Mouse (Mus musculus): ENCODE data around the gene Tnfrsf14.

Tnfrsf14 gene

DNA sequence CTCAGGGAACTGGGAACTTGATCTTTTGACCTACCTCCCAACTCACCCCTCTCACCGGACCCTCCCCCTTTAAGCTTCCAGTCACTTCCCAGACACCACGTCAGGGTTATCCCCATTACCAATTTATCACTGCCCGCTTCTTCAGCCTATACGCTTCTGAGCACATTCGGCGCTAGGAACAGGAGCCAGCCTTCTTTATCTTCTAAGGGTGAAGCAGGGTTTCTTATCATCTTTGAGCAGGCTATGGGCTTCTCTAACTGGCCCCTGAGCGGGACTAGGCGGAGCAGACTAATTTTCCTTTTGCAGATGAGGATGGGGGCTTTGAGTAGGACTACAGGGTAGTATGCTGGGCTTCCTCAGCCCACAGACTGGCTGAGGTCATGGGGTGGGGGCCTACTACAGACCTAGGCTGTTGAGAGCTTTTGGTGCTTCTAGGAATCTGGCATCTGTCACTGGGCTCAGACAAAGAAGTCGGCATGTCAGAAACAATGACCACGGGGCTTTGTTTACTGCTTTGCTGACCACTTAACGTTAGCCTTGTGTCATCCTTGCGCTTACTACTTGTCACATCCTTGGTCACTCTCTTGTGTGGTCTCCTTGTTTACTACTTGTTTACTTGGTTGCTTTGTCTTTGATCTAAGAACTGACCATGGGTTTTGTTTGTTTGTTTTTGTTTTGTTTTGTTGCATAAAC lies at the start of gene Tnfrsf14:
TSS of gene Tnfrsf14 (minus strand) at position 169 of the 693 bp plus-strand sequence.
- DNase-seq (ENCODE audit: low spot score in 2 of 2), result no peak

GRCm38 (mm10) chr4:154974163-154974611 lies 45.8 kb upstream of the Tnfrsf14 start:
- no peak for DNase-seq (ENCODE audit: low spot score in 2 of 2)

- DNase-seq (ENCODE audit: low spot score in 2 of 2), result no peak
These were observed 44.2 kb upstream of the Tnfrsf14 start for GRCm38 (mm10) chr4:154972546-154972945.

GRCm38 (mm10) chr4:154967173-154967572 lies 38.8 kb upstream of the Tnfrsf14 start:
- DNase-seq (ENCODE audit: low spot score in 2 of 2), result peak; percentile 71 to 73

GRCm38 (mm10) chr4:154965856-154966255 lies 37.5 kb upstream of the Tnfrsf14 start:
- DNase-seq (ENCODE audit: low spot score in 2 of 2), result no peak

DNA sequence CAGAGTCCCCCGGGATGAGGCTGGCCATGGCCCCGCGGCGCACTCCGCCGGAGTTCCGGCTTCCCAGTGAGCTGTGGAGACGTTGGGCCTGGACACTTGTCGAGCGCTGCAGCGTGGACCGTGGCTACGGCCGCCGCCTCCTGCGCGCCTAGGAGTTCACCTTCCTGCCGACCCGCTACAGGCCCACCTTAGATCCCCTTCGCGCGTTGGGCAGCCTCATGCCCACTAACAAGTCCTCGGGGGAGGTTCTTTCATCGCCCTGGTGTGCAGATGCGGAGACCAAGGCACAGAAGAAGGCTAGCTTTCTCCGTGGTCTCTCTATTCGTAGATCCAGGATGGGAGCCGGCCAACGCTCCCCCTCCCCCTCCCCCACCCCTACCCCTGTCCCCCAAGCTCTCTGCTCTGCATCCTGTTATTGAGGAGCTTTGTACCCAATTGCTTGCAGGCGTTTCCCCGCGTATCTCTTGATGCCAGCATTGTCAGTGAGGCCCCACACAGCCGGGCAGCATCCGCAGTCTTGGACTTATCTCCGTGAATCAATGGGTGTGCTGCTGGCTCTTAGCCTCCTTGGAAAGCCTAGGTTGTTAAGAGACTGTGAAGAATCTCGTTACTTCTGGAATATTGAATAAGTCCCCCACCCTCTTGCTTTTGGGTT lies 36.3 kb upstream of the Tnfrsf14 start:
- DNase-seq (ENCODE audit: low spot score in 2 of 2), result peak in 1 of 2 experiments; percentile 50

- DNase-seq (ENCODE audit: low spot score in 2 of 2), result peak; percentile 95 to 96
These were observed 35.7 kb upstream of the Tnfrsf14 start, which contains the start of gene Pank4 for GRCm38 (mm10) chr4:154963901-154964580. Pank4 (plus strand) TSS chr4:154964123.

- DNase-seq (ENCODE audit: low spot score in 2 of 2), result peak; percentile 50 to 68
These were observed 35.0 kb upstream of the Tnfrsf14 start for GRCm38 (mm10) chr4:154963190-154963836.

GRCm38 (mm10) chr4:154962683-154963082 lies 34.3 kb upstream of the Tnfrsf14 start:
- DNase-seq (ENCODE audit: low spot score in 2 of 2), result no peak

GRCm38 (mm10) chr4:154961911-154962310 lies 33.5 kb upstream of the Tnfrsf14 start:
- DNase-seq (ENCODE audit: low spot score in 2 of 2), result no peak

GRCm38 (mm10) chr4:154961226-154961738 lies 32.9 kb upstream of the Tnfrsf14 start:
- peak in 1 of 2 experiments; percentile 45 for DNase-seq (ENCODE audit: low spot score in 2 of 2)

DNA sequence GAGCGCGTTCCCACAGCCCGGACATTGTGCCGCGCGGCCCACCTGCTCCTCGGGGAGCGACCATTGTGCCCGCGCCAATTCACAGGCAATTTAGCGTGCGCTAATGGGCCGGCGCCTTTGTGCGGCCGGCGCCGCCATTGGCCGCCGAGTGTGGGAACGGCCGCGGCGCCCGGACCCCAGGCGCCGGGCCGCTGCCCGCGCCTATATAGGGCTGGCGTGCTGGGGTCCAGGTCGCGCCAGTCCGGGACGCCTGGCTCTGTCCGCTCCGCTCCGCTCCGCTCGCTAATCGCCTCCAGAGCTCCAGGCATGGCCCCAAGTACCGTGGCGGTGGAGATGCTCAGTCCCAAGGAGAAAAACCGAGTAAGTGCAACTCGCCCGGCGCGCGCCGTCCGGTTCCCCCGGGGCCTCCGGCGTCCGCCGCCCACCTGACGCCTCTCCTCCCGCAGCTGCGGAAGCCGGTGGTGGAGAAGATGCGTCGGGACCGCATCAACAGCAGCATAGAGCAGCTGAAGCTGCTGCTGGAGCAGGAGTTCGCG lies 32.4 kb upstream of the Tnfrsf14 start, which contains the start of gene Hes5:
TSS of gene Hes5 (plus strand) at position 234 of the 536 bp plus-strand sequence.
- peak; percentile 89 to 93 for DNase-seq (ENCODE audit: low spot score in 2 of 2)

DNA sequence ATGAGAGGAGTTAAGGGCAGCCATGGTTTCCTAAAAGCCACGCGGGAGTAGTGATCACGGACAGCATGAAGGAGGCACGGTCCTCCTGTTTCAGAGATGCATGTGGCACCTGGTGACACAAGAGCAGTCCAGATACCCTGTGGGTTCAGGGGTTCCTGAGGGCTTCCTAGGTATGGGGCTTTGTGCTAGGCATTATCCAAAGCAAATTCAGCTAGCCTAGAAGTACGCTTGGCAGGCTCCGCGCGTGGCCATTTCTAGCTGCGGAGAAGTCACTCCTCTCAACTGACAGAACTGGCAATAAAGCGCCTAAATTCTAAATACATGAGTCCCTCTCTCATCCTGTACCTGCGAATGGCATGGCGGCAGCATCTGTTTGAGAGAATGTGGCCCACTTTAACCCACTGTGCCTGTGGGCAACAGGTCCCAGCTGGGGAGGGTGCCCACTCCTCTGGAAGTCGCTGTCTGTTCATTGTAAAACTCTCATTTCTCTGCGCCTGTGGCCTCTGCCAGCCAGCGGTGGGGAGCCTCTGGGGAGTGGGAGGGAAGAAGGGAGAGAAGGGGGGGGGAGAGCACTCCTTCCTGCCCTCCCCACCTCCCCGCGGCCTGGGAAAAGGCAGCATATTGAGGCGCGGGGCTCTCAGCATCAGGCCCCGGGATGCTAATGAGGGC lies 31.8 kb upstream of the Tnfrsf14 start:
- DNase-seq (ENCODE audit: low spot score in 2 of 2), result no peak

- DNase-seq (ENCODE audit: low spot score in 2 of 2), result peak in 1 of 2 experiments; percentile 49
These were observed 30.3 kb upstream of the Tnfrsf14 start for GRCm38 (mm10) chr4:154958621-154959020.

GRCm38 (mm10) chr4:154958171-154958570 lies 29.8 kb upstream of the Tnfrsf14 start:
- peak; percentile 85 to 90 for DNase-seq (ENCODE audit: low spot score in 2 of 2)

GRCm38 (mm10) chr4:154957289-154957993 lies 29.1 kb upstream of the Tnfrsf14 start:
- DNase-seq (ENCODE audit: low spot score in 2 of 2), result no peak

GRCm38 (mm10) chr4:154956604-154957003 lies 28.2 kb upstream of the Tnfrsf14 start:
- DNase-seq (ENCODE audit: low spot score in 2 of 2), result no peak

DNA sequence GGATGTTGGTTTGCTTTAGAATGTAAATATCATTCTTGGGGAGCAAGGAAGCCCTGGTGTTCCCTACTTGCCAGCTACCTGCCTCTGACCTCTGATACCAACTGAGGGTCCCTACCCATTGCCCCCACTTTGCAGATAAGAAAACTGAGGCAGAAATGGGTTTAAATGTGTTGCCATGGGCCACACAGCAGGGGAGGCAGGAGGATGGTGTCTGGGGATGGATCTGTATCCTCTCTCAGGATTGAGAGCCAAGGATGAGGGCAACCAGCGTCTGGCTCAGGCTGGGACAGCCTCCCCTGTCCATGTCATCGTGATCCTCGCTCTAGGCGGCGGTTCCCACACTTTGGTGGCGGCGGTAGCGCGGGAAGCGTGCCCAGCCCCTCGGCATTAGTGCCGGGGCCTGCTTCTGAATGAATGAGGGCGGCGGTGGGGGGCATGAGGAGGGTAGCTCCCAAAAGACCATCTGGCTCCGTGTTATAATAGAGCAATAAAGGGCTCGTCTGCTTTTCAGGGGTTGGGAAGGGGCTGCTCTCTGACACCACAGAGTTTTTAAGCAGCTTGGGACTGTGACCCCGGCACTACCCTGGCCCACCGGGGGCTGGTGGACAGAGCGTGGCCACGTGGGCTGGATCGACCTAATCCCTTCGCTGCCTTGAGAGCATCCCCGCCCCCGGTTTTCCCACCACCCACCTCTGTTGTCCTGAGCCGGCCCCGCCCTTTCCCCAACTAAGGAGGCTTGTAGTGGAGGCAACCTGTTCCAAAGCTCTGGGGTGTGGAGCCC lies 24.3 kb upstream of the Tnfrsf14 start:
- no peak for DNase-seq (ENCODE audit: low spot score in 2 of 2)

DNA sequence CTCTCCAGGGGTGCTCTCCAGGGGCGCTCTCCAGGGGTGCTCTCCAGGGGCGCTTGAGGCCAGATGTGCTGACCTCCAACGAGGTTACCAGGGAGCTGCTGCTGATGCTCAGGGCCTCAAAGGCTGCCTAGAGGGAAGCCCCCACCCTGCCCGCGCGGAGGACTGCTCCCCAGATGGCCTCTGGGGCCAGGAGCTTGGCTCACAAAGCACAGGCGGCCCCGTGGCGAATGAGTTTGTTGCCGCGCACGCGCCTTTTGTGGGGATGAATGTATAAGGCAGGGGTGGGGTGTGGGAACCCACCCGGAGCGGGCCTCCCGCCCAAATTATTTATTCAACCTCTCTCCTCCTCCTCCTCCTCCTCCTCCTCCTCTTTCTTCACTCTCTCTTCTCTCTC lies 21.2 kb upstream of the Tnfrsf14 start:
- no peak for DNase-seq (ENCODE audit: low spot score in 2 of 2)
